Mouse (Mus musculus) embryonic fibroblast, embryonic 13.5 days (primary cell): ENCODE results near the gene Myh9.

Experiments
- CTCF ChIP-seq: IDR thresholded peaks from 2 replicates; pipeline ENCODE4 v1.5.1; 2011; ENCODE audit warnings: mild to moderate bottlenecking, control low read depth, low read length, moderate library complexity, borderline replicate concordance; ENCODE audit not compliant: insufficient read depth
- POLR2A ChIP-seq: IDR thresholded peaks from 2 replicates; pipeline ENCODE4 v1.6.1; 2011; ENCODE audit warnings: low read depth, mild to moderate bottlenecking, control low read depth, low read length, moderate library complexity

DNA sequence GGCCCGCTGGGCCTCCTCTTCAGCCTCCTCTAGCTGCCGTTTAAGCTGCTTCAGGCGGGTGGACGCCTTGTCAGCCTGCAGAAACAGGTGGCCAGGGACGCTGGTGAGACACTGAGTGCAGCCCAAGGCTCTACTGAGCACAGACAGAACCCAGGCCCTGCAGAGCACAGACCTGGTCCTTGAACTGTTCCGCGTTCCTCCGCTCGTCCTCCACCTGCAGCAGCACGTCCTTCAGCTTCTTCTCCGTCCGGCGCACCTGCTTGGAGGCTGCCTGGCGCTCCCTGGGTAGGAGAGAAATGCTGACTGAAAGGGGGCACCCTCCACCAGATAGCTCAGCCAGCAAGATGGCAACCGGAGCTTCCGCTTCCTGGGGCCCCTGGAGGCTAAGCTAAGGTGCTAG, 78.9 kb downstream of the Myh9 start:
- TF ChIP-seq POLR2A (no peak), CTCF (no peak)
